Mouse (Mus musculus) myocyte (in vitro differentiated cells): ENCODE data around the gene Mesp1. TPM values are rescaled to one million over a fixed set of nuclear protein-coding genes. Genes with fewer than 3 reads are reported as not detected.

Source experiments
- H3K27me3 ChIP-seq: one replicate; pipeline ENCODE4 v1.6.1; 2011; ENCODE audit not compliant: control insufficient read depth, insufficient read depth, insufficient read length
- H3K36me3 ChIP-seq: one replicate; pipeline ENCODE4 v1.6.1; 2011; ENCODE audit not compliant: control insufficient read depth, insufficient read depth
- H3K4me2 ChIP-seq: one replicate; pipeline ENCODE4 v1.6.1; 2011; ENCODE audit warnings: low read depth, control low read depth
- H3K4me3 ChIP-seq: one replicate; pipeline ENCODE4 v1.5.1; 2011; ENCODE audit warnings: mild to moderate bottlenecking, control low read depth, moderate library complexity
- H3K79me2 ChIP-seq: one replicate; pipeline ENCODE4 v1.6.1; 2011; ENCODE audit not compliant: control insufficient read depth, insufficient read depth
- H3ac ChIP-seq: one replicate; pipeline ENCODE4 v1.6.1; 2011; ENCODE audit not compliant: control insufficient read depth, insufficient read length
- CEBPB ChIP-seq: IDR thresholded peaks from 2 replicates; pipeline ENCODE4 v1.6.1; 2011; ENCODE audit warnings: mild to moderate bottlenecking, moderate library complexity; ENCODE audit not compliant: poor library complexity, insufficient read depth, severe bottlenecking
- E2F4 ChIP-seq: IDR thresholded peaks from one replicate; pipeline ENCODE4 v1.6.1; 2011; ENCODE audit warnings: mild to moderate bottlenecking, control low read depth, moderate library complexity; ENCODE audit not compliant: insufficient read depth
- MAX ChIP-seq: IDR thresholded peaks from one replicate; pipeline ENCODE4 v1.6.1; 2011; ENCODE audit warnings: low read depth, mild to moderate bottlenecking, control low read depth
- MYOD1 ChIP-seq, 3 experiments: IDR thresholded peaks; one replicate each; pipeline ENCODE4 v1.6.1; 2011; ENCODE audit warnings: control low read depth in 2 of 3, low read depth in 2 of 3, mild to moderate bottlenecking in 2 of 3, moderate library complexity in 1 of 3; ENCODE audit not compliant: insufficient read length in 2 of 3, control insufficient read depth in 1 of 3
- MYOG ChIP-seq, 3 experiments: IDR thresholded peaks; one replicate each; pipeline ENCODE4 v1.6.1; 2011; ENCODE audit warnings: control low read depth in 2 of 3, low read depth in 2 of 3, mild to moderate bottlenecking in 2 of 3; ENCODE audit not compliant: insufficient read length in 2 of 3, control insufficient read depth in 1 of 3, insufficient read depth in 1 of 3
- POLR2A ChIP-seq: IDR thresholded peaks from one replicate; pipeline ENCODE4 v1.6.1; 2011; ENCODE audit warnings: low read depth, mild to moderate bottlenecking, control low read depth, moderate library complexity; ENCODE audit not compliant: insufficient read length
- POLR2AphosphoS2 ChIP-seq: IDR thresholded peaks from one replicate; pipeline ENCODE4 v1.6.1; 2011; ENCODE audit warnings: low read depth, control low read depth; ENCODE audit not compliant: insufficient read length
- REST ChIP-seq: IDR thresholded peaks from one replicate; pipeline ENCODE4 v1.6.1; 2011; ENCODE audit warnings: mild to moderate bottlenecking, control low read depth, moderate library complexity; ENCODE audit not compliant: insufficient read depth, insufficient read length
- SRF ChIP-seq: IDR thresholded peaks from one replicate; pipeline ENCODE4 v1.6.1; 2011; ENCODE audit warnings: low read depth; ENCODE audit not compliant: control insufficient read depth, insufficient read length
- TCF12 ChIP-seq: IDR thresholded peaks from one replicate; pipeline ENCODE4 v1.6.1; 2011; ENCODE audit warnings: mild to moderate bottlenecking, control low read depth; ENCODE audit not compliant: poor library complexity, insufficient read depth, severe bottlenecking
- TCF3 ChIP-seq: IDR thresholded peaks from one replicate; pipeline ENCODE4 v1.6.1; 2011; ENCODE audit warnings: low read depth, control low read depth; ENCODE audit not compliant: insufficient read length
- USF1 ChIP-seq: IDR thresholded peaks from one replicate; pipeline ENCODE4 v1.6.1; 2011; ENCODE audit warnings: low read depth, mild to moderate bottlenecking, control low read depth, moderate library complexity
- polyA plus RNA-seq: library from polyadenylated mRNA; unstranded; fragments of >200 nt; fragmentation: generic; extraction: Trizol; gene quantifications from one replicate; pipeline ENCODE4 v1.2.1, GENCODE M21; 2012; ENCODE audit warnings: missing spikeins

The Mesp1 gene
- polyA plus RNA-seq, 1 experiment = not detected

DNA sequence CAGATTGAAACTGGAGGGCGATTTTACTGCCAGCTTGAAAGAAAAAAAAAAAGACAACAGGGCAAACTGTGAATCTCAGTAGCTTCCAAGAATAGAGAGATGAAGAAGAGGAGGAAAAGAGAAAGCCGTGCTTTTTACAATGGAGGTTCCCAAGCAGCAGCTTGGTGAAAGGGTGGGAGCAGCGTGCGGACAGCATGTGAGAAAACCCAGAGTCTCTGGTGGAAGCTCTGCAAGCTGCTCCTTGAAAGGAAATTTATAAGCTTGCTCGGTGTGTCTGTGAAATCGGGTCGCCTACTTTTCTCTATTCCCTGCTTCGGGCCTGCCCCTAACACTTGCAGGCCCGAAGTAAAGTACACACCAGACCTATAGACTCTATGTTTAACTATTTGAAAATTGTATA, 49.5 kb downstream of the Mesp1 start:
- Histone ChIP-seq H3K36me3 (no peaks in the 10 kb centered on the region), H3K79me2 (no peaks in the 10 kb centered on the region), H3K4me3 (no peak overlapping the region), H3K4me2 (no peak overlapping the region), H3ac (no peak overlapping the region), H3K27me3 (no peaks in the 10 kb centered on the region)
- TF ChIP-seq CEBPB = no peak
- TF ChIP-seq MYOD1 (IDR thresholded peaks at IDR 0.05; ENCODE audit: control insufficient read depth in 1 of 3, insufficient read length in 2 of 3, low read depth in 2 of 3) = no peak
- no peak for TF ChIP-seq SRF
- no peak for TF ChIP-seq MAX
- TF ChIP-seq TCF12 = no peak
- TF ChIP-seq MYOG (IDR thresholded peaks at IDR 0.05; ENCODE audit: control insufficient read depth in 1 of 3, insufficient read depth in 1 of 3, insufficient read length in 2 of 3, low read depth in 2 of 3) = no peak

DNA sequence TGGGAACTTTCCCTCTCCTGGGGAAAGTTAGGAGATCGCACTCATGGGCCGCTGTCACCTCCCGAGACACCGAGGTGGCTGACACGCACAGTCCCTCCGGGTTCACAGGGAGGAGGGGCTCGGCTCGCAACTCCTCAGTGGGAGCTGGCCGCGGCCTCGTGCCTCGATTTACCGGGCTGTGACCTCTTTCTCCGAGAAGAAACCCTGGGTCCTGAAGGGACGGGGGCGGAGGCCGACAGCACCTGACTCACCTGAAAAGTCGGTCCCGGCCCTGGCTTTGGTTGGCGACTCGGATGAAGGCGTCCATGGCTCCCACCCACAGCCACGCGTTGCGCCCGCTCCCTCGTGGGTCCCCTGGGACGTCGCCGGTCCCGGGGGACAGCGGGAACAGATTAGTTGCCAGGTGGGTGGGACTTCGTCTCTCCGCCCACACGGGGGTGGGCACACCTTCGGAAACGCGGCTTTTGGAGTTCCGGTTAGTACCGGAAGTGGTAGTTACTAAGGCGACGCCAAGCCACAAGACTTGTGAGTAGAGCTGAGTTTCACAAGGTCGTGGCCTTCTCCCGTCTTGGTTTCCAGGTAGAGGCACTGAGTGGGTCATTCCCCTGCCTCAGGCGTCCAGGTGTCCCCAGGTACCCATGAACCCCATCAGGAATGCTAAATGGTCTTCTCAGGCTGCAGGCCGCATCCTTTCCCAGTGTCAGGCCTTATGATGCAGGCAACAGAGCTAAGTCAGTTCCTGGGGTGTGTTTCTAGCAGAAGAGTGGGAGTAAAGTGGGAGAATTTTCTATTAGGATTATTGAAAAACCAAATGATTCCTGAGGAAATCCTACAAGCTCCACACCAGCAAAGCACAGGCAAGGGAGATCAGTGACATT, 50.7 kb downstream of the Mesp1 start, which contains the start of the genes Pex11a and Wdr93:
TSS of gene Pex11a (minus strand) at position 473 of the 878 bp plus-strand sequence.
TSS of gene Wdr93 (plus strand) at position 505 of the 878 bp plus-strand sequence.
- Histone ChIP-seq H3ac (peak within 1 kb of the TSS; percentile 78), H3K4me3 (peak within 1 kb of the TSS; percentile 41), H3K36me3 (no peaks in the 10 kb centered on the region), H3K4me2 (peak within 1 kb of the TSS; percentile 85), H3K79me2 (no peaks in the 10 kb centered on the region), H3K27me3 (no peaks in the 10 kb centered on the region)
- TF ChIP-seq REST = no peak
- peak; percentile 83 for TF ChIP-seq SRF
- TF ChIP-seq MYOD1 (IDR thresholded peaks at IDR 0.05; ENCODE audit: control insufficient read depth in 1 of 3, insufficient read length in 2 of 3, low read depth in 2 of 3) = peak in 1 of 3 experiments; percentile 18
- TF ChIP-seq CEBPB = no peak
- TF ChIP-seq USF1 = no peak
- no peak for TF ChIP-seq POLR2AphosphoS2
- TF ChIP-seq POLR2A = peak; percentile 71

DNA sequence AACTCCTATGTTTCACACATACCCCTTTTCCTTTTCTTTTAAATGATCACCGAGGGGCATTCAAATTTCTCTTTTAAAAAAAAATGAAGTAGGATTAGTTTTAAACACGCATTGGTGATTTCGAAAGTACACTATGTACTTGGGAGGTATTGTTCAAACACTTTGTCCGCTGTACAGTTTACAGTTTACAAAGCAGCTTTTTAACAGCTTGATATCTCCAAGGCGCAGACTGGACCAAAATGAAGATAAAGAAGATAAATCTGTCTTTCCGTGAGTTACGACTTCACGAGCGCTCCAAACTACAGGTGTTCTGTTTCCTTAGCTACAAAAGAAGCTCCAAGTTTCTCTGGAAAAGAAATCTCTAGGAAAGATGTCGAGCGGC, 51.3 kb downstream of the Mesp1 start:
- Histone ChIP-seq H3K27me3 (no peaks in the 10 kb centered on the region), H3K36me3 (no peaks in the 10 kb centered on the region), H3K4me2 (peak overlapping the region; percentile 85), H3K4me3 (peak overlapping the region; percentile 41), H3ac (peak overlapping the region; percentile 78), H3K79me2 (no peaks in the 10 kb centered on the region)
- no peak for TF ChIP-seq POLR2A
- TF ChIP-seq TCF12 = no peak
- TF ChIP-seq TCF3 = no peak
- no peak for TF ChIP-seq REST
- no peak for TF ChIP-seq MYOG (IDR thresholded peaks at IDR 0.05; ENCODE audit: control insufficient read depth in 1 of 3, insufficient read depth in 1 of 3, insufficient read length in 2 of 3, low read depth in 2 of 3)
- no peak for TF ChIP-seq POLR2AphosphoS2
- TF ChIP-seq MAX = no peak
- TF ChIP-seq E2F4 = no peak
- no peak for TF ChIP-seq USF1
- no peak for TF ChIP-seq SRF
- no peak for TF ChIP-seq MYOD1 (IDR thresholded peaks at IDR 0.05; ENCODE audit: control insufficient read depth in 1 of 3, insufficient read length in 2 of 3, low read depth in 2 of 3)
- TF ChIP-seq CEBPB = no peak

Other genes with a start within 250 kb of the Mesp1 start
- not detected for gene Rhcg, start 176.1 kb downstream of the Mesp1 start, polyA plus RNA-seq
- 1.4 TPM for gene Ticrr, start 133.6 kb downstream of the Mesp1 start, polyA plus RNA-seq
- gene Kif7, start 78.1 kb downstream of the Mesp1 start, polyA plus RNA-seq = 3.3 TPM
- gene Plin1, start 60.9 kb downstream of the Mesp1 start, polyA plus RNA-seq = not detected
- gene Pex11a, start 50.7 kb downstream of the Mesp1 start, polyA plus RNA-seq = 5.9 TPM
- gene Wdr93, start 50.6 kb downstream of the Mesp1 start, polyA plus RNA-seq = 0.10 TPM
- not detected for gene Mesp2, start 16.9 kb upstream of the Mesp1 start, polyA plus RNA-seq
- gene Anpep, start 67.3 kb upstream of the Mesp1 start, polyA plus RNA-seq = 12.1 TPM
- 15.1 TPM for gene Ap3s2, start 126.9 kb upstream of the Mesp1 start, polyA plus RNA-seq
- gene Arpin, start 141.6 kb upstream of the Mesp1 start, polyA plus RNA-seq = 15.1 TPM
- gene Zfp710, start 231.0 kb upstream of the Mesp1 start, polyA plus RNA-seq = 5.3 TPM